Mouse (Mus musculus): Measurements from ENCODE around the gene Stab1. TPM values are rescaled to one million over a fixed set of nuclear protein-coding genes. Genes with fewer than 3 reads are reported as not detected.
A peak's percentile ranks its signal among the peaks of the same experiment; 100 is the strongest.

Gene Stab1
- polyA plus RNA-seq, 1 experiment from 2014 or later, result 28.0 TPM

DNA sequence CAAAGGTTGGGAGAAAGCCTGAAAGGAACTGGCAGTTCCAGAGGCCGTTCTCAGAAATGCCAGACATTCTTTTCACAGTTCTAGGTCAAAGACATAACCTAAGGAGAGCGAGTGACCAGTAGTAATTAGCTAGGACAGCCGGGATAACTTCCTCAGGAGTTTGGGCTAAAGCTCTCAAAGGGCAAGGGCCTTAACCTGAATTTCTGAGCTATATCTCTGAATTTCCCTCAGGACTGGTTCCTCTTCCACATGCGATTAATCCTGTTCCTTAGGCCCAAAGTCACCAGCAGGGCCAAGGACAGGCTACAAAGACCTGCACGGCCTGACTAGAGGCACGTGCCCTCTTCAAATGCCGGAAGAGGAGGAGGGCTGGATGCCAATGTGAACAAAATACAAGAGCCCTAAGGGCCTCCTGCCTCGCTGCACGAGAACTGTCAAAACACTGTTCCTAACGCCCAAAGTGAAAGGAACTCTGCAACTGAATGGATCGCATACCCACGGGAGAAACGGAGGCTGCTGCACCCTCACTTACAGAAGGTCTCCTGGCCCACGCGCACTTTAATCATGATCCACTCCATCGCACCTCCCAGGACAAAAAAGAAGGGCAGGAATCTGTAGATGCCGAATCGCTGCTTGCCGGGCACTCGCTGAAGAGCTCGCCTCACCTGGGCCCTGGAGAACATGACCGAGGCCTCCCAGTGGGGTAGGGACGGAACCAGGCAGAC, 40.2 kb downstream of the Stab1 start:
- H3K4me1 ChIP-seq, result peaks cover 70% of the 10 kb centered on the region
- ATAC-seq, result peak; percentile 4
- peak overlapping the region; percentile 86 for H3K27ac ChIP-seq
- H3K9ac ChIP-seq, result peak overlapping the region; percentile 88
- peak overlapping the region; percentile 71 for H3K4me3 ChIP-seq
- no peaks in the 10 kb centered on the region for H3K27me3 ChIP-seq (replicated peaks)
- no peaks in the 10 kb centered on the region for H3K9me3 ChIP-seq (replicated peaks)
- H3K36me3 ChIP-seq, result peaks cover 42% of the 10 kb centered on the region
- WGBS (ENCODE audit: insufficient replicate concordance), result 2% methylated on average over 23 of the region's 23 CpGs
- peak overlapping the region; percentile 99 for H3K4me2 ChIP-seq

GRCm38 (mm10) chr14:31126826-31127225, 41.6 kb downstream of the Stab1 start:
- Histone ChIP-seq H3K9me3 (replicated peaks) (no peaks in the 10 kb centered on the region), H3K4me3 (peak overlapping the region; percentile 49), H3K27ac (peak overlapping the region; percentile 74), H3K36me3 (peaks cover 52% of the 10 kb centered on the region), H3K4me1 (peaks cover 56% of the 10 kb centered on the region), H3K4me2 (peak overlapping the region; percentile 99), H3K27me3 (replicated peaks) (no peaks in the 10 kb centered on the region), H3K9ac (peak overlapping the region; percentile 47)
- ATAC-seq, result no peak
- 67% methylated on average over 8 of the region's 8 CpGs for WGBS (ENCODE audit: insufficient replicate concordance)

DNA sequence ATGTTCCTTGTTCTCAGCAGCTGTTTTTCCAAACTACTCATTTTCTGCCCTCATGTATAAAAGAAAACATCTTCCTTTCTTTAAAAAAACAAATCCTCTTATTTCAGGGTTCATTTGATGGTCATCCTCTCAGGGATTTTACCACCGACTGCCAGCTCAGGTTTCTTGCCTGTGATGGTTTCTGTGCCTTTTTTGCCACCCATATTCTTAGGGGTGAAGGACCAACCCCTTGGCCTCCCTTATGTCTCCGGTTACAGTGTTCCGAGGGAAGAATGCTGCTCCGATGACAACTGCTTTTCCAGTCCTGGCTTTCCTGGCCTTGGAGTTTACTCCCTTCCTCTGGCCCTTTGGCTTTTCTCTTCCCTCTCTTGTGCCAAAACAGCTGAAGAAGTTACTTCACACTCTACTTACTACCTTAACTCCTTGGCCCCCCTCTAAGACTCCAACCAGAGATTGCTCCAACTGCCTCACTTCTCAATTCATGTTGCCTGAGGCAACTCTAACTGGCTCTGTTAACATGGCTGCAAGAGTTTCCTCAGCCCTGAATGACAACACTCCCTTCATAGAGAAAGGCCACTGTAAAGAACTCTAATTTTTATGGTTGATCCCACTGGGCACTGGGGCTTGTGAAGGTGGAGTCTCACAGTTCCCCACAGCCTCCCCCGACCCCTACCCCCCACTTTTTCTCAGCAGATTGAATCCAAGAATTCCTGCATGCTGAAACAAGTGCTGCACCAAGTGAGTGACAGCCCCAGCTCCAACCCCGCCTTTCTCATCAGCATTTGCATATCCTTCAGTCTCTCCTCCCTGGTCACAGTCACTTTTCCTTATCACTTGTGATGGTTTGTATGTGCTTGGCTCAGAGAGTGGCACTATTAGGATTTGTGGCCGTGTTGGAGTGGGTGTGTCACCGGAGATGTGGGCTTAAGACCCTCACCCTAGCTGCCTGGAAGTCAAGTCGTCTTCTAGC, 43.0 kb downstream of the Stab1 start:
- no peak for ATAC-seq
- Histone ChIP-seq H3K4me1 (peaks cover 47% of the 10 kb centered on the region), H3K27ac (peak overlapping the region; percentile 74), H3K36me3 (peaks cover 63% of the 10 kb centered on the region), H3K4me3 (no peak overlapping the region), H3K27me3 (replicated peaks) (no peaks in the 10 kb centered on the region), H3K9ac (peak overlapping the region; percentile 17; the same call in 1 of the 2 replicates), H3K9me3 (replicated peaks) (no peaks in the 10 kb centered on the region), H3K4me2 (peak overlapping the region; percentile 99)
- 59% methylated on average over 9 of the region's 9 CpGs for WGBS (ENCODE audit: insufficient replicate concordance)

- H3K4me1 ChIP-seq, result peaks cover 26% of the 10 kb centered on the region
- H3K27ac ChIP-seq, result no peak overlapping the region
- H3K9ac ChIP-seq, result no peak overlapping the region
- no peaks in the 10 kb centered on the region for H3K9me3 ChIP-seq (replicated peaks)
- no peak overlapping the region for H3K4me2 ChIP-seq
- no peak overlapping the region for H3K4me3 ChIP-seq
- H3K27me3 ChIP-seq (replicated peaks), result no peaks in the 10 kb centered on the region
- ATAC-seq, result no peak
- H3K36me3 ChIP-seq, result peaks cover 88% of the 10 kb centered on the region
- WGBS (ENCODE audit: insufficient replicate concordance), result 41% methylated on average over 2 of the region's 2 CpGs
Measured at GRCm38 (mm10) chr14:31115522-31115921, 52.9 kb downstream of the Stab1 start.

DNA sequence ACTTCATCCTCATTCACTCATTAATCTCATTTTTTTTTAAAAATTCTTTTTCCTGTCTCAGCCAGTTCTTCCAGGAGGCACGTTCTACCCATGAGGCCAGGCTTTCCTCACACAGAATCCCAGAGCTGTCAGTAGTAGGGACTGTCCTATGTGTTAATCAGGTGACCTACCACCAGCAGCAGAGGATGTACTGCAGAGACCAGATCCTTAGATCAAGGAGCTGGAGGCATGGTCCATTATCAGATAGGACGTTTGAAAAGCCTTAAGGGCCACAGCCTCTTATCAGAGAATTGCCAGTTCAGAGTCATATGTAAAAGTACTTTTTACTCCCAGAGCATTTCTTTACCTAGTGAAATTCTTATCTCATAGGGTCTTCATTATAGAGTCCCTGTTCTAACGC, 54.4 kb downstream of the Stab1 start:
- no peaks in the 10 kb centered on the region for H3K9me3 ChIP-seq (replicated peaks)
- peaks cover 92% of the 10 kb centered on the region for H3K36me3 ChIP-seq
- WGBS (ENCODE audit: insufficient replicate concordance), result 48% methylated on average over 3 of the region's 3 CpGs
- ATAC-seq, result 0 out of 2 replicates have a peak, but pooled peaks have one; percentile 32
- H3K27me3 ChIP-seq (replicated peaks), result no peaks in the 10 kb centered on the region
- no peak overlapping the region for H3K4me2 ChIP-seq
- no peak overlapping the region for H3K4me3 ChIP-seq
- H3K27ac ChIP-seq, result no peak overlapping the region
- H3K9ac ChIP-seq, result no peak overlapping the region
- peaks cover 38% of the 10 kb centered on the region for H3K4me1 ChIP-seq

DNA sequence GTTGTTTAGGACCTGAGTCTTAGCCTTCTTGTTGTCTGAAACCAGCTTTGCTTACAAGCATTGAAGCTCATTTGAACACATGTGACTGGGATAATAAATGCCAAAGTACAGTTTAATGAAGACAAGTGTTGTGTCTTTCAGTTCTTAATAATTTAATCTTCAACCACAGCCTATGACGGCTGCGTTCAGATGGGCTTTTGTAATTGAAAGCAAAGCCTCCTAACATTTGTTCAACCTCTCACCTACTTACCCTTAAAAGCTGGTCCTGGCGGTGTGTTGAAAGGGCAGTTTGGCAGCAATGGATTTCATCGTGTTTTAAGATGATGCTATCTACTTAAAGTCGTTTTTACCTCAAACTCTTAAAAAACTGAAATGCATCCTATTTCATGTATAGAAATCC, 56.3 kb downstream of the Stab1 start:
- H3K4me3 ChIP-seq, result no peak overlapping the region
- no peak overlapping the region for H3K9ac ChIP-seq
- no peaks in the 10 kb centered on the region for H3K9me3 ChIP-seq (replicated peaks)
- H3K27me3 ChIP-seq (replicated peaks), result no peaks in the 10 kb centered on the region
- no peak overlapping the region for H3K4me2 ChIP-seq
- no peak overlapping the region for H3K27ac ChIP-seq
- ATAC-seq, result no peak
- H3K4me1 ChIP-seq, result peaks cover 38% of the 10 kb centered on the region
- peaks cover 94% of the 10 kb centered on the region for H3K36me3 ChIP-seq
- 81% methylated on average over 5 of the region's 5 CpGs for WGBS (ENCODE audit: insufficient replicate concordance)

DNA sequence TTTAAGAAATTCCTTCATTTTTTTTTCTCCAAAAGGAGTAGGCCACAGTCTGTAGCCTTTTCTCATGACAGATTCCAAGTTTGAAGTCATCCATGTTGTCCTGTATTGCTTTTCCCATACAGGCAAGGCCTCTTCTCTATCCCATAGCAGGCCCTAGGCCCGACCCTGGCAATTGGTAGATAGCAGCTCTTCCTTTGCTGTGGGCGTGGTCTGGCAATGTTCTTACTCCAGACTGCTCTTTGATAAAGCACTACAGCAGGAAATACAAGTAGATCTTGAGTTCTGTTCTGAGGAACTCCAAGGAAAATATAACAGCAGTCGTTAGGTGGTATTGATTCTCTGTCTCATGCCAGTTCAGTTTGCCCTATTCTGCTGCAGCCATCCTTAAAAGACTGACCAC, 57.8 kb downstream of the Stab1 start:
- peak; percentile 95 for ATAC-seq
- no peaks in the 10 kb centered on the region for H3K27me3 ChIP-seq (replicated peaks)
- H3K4me1 ChIP-seq, result peaks cover 38% of the 10 kb centered on the region
- H3K9ac ChIP-seq, result no peak overlapping the region
- H3K9me3 ChIP-seq (replicated peaks), result no peaks in the 10 kb centered on the region
- H3K27ac ChIP-seq, result peak overlapping the region; percentile 71
- H3K4me2 ChIP-seq, result peak overlapping the region; percentile 27; the same call in 1 of the 2 replicates
- 24% methylated on average over 3 of the region's 3 CpGs for WGBS (ENCODE audit: insufficient replicate concordance)
- peaks cover 94% of the 10 kb centered on the region for H3K36me3 ChIP-seq
- H3K4me3 ChIP-seq, result no peak overlapping the region

- ATAC-seq, result no peak
- H3K36me3 ChIP-seq, result peaks cover 85% of the 10 kb centered on the region
- no peak overlapping the region for H3K4me3 ChIP-seq
- no peak overlapping the region for H3K4me2 ChIP-seq
- peaks cover 12% of the 10 kb centered on the region for H3K4me1 ChIP-seq
- 90% methylated on average over 2 of the region's 2 CpGs for WGBS (ENCODE audit: insufficient replicate concordance)
- no peak overlapping the region for H3K27ac ChIP-seq
- no peak overlapping the region for H3K9ac ChIP-seq
- H3K27me3 ChIP-seq (replicated peaks), result no peaks in the 10 kb centered on the region
- no peaks in the 10 kb centered on the region for H3K9me3 ChIP-seq (replicated peaks)
Measured at GRCm38 (mm10) chr14:31105156-31105555, 63.3 kb downstream of the Stab1 start.

GRCm38 (mm10) chr14:31089918-31090317, 78.5 kb downstream of the Stab1 start:
- 91% methylated on average over 1 of the region's 1 CpGs for WGBS (ENCODE audit: insufficient replicate concordance)
- Histone ChIP-seq H3K9me3 (replicated peaks) (no peaks in the 10 kb centered on the region), H3K27ac (no peak overlapping the region), H3K4me1 (peaks cover 22% of the 10 kb centered on the region), H3K4me2 (no peak overlapping the region), H3K27me3 (replicated peaks) (no peaks in the 10 kb centered on the region), H3K9ac (no peak overlapping the region), H3K36me3 (peaks cover 91% of the 10 kb centered on the region), H3K4me3 (no peak overlapping the region)
- no peak for ATAC-seq

Other genes starting within 250 kb of the Stab1 start
- 74.1 and 74.2 TPM in 2 replicates for gene Itih3, start 244.9 kb downstream of the Stab1 start, polyA plus RNA-seq (2016; fragmentation: Nextera tagmentation; extraction: Ambion mirVana)
- gene Itih1, start 225.4 kb downstream of the Stab1 start, polyA plus RNA-seq (2016; fragmentation: Nextera tagmentation; extraction: Ambion mirVana), result 20.1 and 21.2 TPM in 2 replicates
- gene Nek4, start 217.3 kb downstream of the Stab1 start, polyA plus RNA-seq (2016; fragmentation: Nextera tagmentation; extraction: Ambion mirVana), result 9.3 and 9.4 TPM in 2 replicates
- gene Glt8d1, start 167.2 kb downstream of the Stab1 start, polyA plus RNA-seq (2016; fragmentation: Nextera tagmentation; extraction: Ambion mirVana), result 23.5 and 23.9 TPM in 2 replicates
- gene Spcs1, start 167.0 kb downstream of the Stab1 start, polyA plus RNA-seq (2016; fragmentation: Nextera tagmentation; extraction: Ambion mirVana), result 296 and 308 TPM in 2 replicates
- 94.9 and 95.8 TPM in 2 replicates for gene Pbrm1, start 149.5 kb downstream of the Stab1 start, polyA plus RNA-seq (2016; fragmentation: Nextera tagmentation; extraction: Ambion mirVana)
- gene Gnl3, start 149.5 kb downstream of the Stab1 start, polyA plus RNA-seq (2016; fragmentation: Nextera tagmentation; extraction: Ambion mirVana), result 156 and 166 TPM in 2 replicates
- gene Smim4, start 39.7 kb downstream of the Stab1 start, polyA plus RNA-seq (2016; fragmentation: Nextera tagmentation; extraction: Ambion mirVana), result 95.4 and 103 TPM in 2 replicates
- gene Nt5dc2, start 37.6 kb downstream of the Stab1 start, polyA plus RNA-seq (2016; fragmentation: Nextera tagmentation; extraction: Ambion mirVana), result 298 and 306 TPM in 2 replicates
- gene Tnnc1, start 39.7 kb upstream of the Stab1 start, polyA plus RNA-seq (2016; fragmentation: Nextera tagmentation; extraction: Ambion mirVana), result 10.8 and 11.5 TPM in 2 replicates
- gene Nisch, start 48.3 kb upstream of the Stab1 start, polyA plus RNA-seq (2016; fragmentation: Nextera tagmentation; extraction: Ambion mirVana), result 145 and 151 TPM in 2 replicates
- 0.04 and 0.18 TPM in 2 replicates for gene Sema3g, start 49.2 kb upstream of the Stab1 start, polyA plus RNA-seq (2016; fragmentation: Nextera tagmentation; extraction: Ambion mirVana)
- gene Phf7, start 82.7 kb upstream of the Stab1 start, polyA plus RNA-seq (2016; fragmentation: Nextera tagmentation; extraction: Ambion mirVana), result 9.9 and 10.0 TPM in 2 replicates
- gene Bap1, start 82.8 kb upstream of the Stab1 start, polyA plus RNA-seq (2016; fragmentation: Nextera tagmentation; extraction: Ambion mirVana), result 53.8 and 54.4 TPM in 2 replicates
- gene Dnah1, start 155.3 kb upstream of the Stab1 start, polyA plus RNA-seq (2016; fragmentation: Nextera tagmentation; extraction: Ambion mirVana), result 0.48 and 0.57 TPM in 2 replicates
- 24.1 and 24.5 TPM in 2 replicates for gene Capn7, start 168.0 kb upstream of the Stab1 start, polyA plus RNA-seq (2016; fragmentation: Nextera tagmentation; extraction: Ambion mirVana)

Data from liver, embryonic 12.5 days (tissue).